Mouse (Mus musculus) forebrain, postnatal 0 days (tissue): ENCODE results near the gene Dap. TPM values are rescaled to one million over a fixed set of nuclear protein-coding genes. Genes with fewer than 3 reads are reported as not detected.

Source experiments
- ATAC-seq: fragments of 200-750 bp; cut with Nextera tagmentation; 2 replicates; pipeline ENCODE4 v1.8.0; 2017; ENCODE audit warnings: mild to moderate bottlenecking, moderate library complexity
- DNase-seq: peaks from one replicate; pipeline ENCODE4 v3.0.0-alpha.2; 2015
- H3K27ac ChIP-seq: fragments of 300-500 bp; sonication (generic); 2 replicates; pipeline ENCODE4 v1.5.1; 2014; ENCODE audit warnings: low read depth, mild to moderate bottlenecking, antibody characterized with exemption, low read length, moderate library complexity, mixed read lengths
- H3K27me3 ChIP-seq: fragments of 300-500 bp; sonication (generic); 2 replicates; pipeline ENCODE4 v1.6.1; 2014; ENCODE audit warnings: mild to moderate bottlenecking, low read length, mixed read lengths; ENCODE audit not compliant: insufficient read depth
- H3K36me3 ChIP-seq: fragments of 300-500 bp; sonication (generic); 2 replicates; pipeline ENCODE4 v1.6.1; 2014; ENCODE audit warnings: mild to moderate bottlenecking, moderate library complexity; ENCODE audit not compliant: insufficient read depth
- H3K4me1 ChIP-seq: fragments of 300-500 bp; sonication (generic); 2 replicates; pipeline ENCODE4 v1.6.1; 2014; ENCODE audit warnings: antibody characterized with exemption; ENCODE audit not compliant: insufficient read depth
- H3K4me2 ChIP-seq: fragments of 300-500 bp; sonication (generic); 2 replicates; pipeline ENCODE4 v1.6.1; 2014; ENCODE audit warnings: low read depth, mild to moderate bottlenecking, moderate library complexity
- H3K4me3 ChIP-seq: fragments of 300-500 bp; sonication (generic); 2 replicates; pipeline ENCODE4 v1.5.1; 2014; ENCODE audit warnings: low read depth, low read length, mixed read lengths
- H3K9ac ChIP-seq: fragments of 300-500 bp; sonication (generic); 2 replicates; pipeline ENCODE4 v1.6.1; 2014; ENCODE audit warnings: mild to moderate bottlenecking
- H3K9me3 ChIP-seq: fragments of 300-500 bp; sonication (generic); 2 replicates; pipeline ENCODE4 v1.6.1; 2016; ENCODE audit warnings: low read length
- CTCF ChIP-seq: sonication (generic); IDR thresholded peaks from 2 replicates; pipeline ENCODE4 v1.5.1; 2016; ENCODE audit warnings: antibody characterized with exemption, control low read depth, low read depth
- WGBS: fragments of 180-500 bp; shearing (Covaris S2); extraction: QIAGEN DNeasy Blood & Tissue Kit; methylation state at CpG from one replicate; pipeline ENCODE4 v1.1.7; 2014; 5-methylcytosine and 5-hydroxymethylcytosine counted together
- polyA plus RNA-seq: library from polyadenylated mRNA; unstranded; fragments of >200 nt; fragmentation: Nextera tagmentation; extraction: Ambion mirVana; gene quantifications from 2 replicates; pipeline ENCODE4 v1.2.1, GENCODE M21; 2015
- total RNA-seq: library from RNA; depleted of rRNA; stranded (reverse); fragments of >200 nt; gene quantifications from 2 replicates; pipeline ENCODE4 v1.2.3, GENCODE M21; 2014

Dap gene
- total and polyA plus RNA-seq, 2 experiments from 2014 or later, result 16.1 to 22.6 TPM

GRCm38 (mm10) chr15:31299258-31299917 is 75.3 kb downstream of the Dap start:
- Histone ChIP-seq H3K27ac (no peak overlapping the region), H3K27me3 (0 out of 2 replicates have a peak, but pooled peaks cover 2% of the 10 kb centered on the region), H3K9me3 (no peaks in the 10 kb centered on the region), H3K9ac (no peak overlapping the region), H3K4me2 (no peak overlapping the region), H3K36me3 (no peaks in the 10 kb centered on the region), H3K4me3 (no peak overlapping the region), H3K4me1 (peaks cover 7% of the 10 kb centered on the region; the same call in 1 of the 2 replicates)
- no peak for TF ChIP-seq CTCF
- peak; percentile 20 for DNase-seq
- no peak for ATAC-seq
- WGBS, result 55% methylated on average over 6 of the region's 6 CpGs

- peaks cover 4% of the 10 kb centered on the region; the same call in 1 of the 2 replicates for H3K4me1 ChIP-seq
- no peaks in the 10 kb centered on the region for H3K9me3 ChIP-seq
These were observed 78.3 kb downstream of the Dap start for GRCm38 (mm10) chr15:31302293-31302990.

GRCm38 (mm10) chr15:31304302-31304701 is 80.2 kb downstream of the Dap start:
- Histone ChIP-seq H3K27ac (no peak overlapping the region), H3K9me3 (no peaks in the 10 kb centered on the region), H3K9ac (no peak overlapping the region), H3K36me3 (no peaks in the 10 kb centered on the region), H3K4me2 (no peak overlapping the region), H3K27me3 (no peaks in the 10 kb centered on the region), H3K4me1 (no peaks in the 10 kb centered on the region), H3K4me3 (no peak overlapping the region)
- TF ChIP-seq CTCF, result no peak
- WGBS, result 77% methylated on average over 3 of the region's 3 CpGs
- ATAC-seq (no peak), DNase-seq (no peak)

More at GRCm38 (mm10) chr15:31302293-31302990, 78.3 kb downstream of the Dap start:
- no peak for ATAC-seq
- no peak for DNase-seq
- TF ChIP-seq CTCF, result no peak
- H3K4me3 ChIP-seq, result no peak overlapping the region
- whole genome bisulfite sequencing, result 61% methylated on average over 12 of the region's 12 CpGs
- no peaks in the 10 kb centered on the region for H3K27me3 ChIP-seq
- H3K36me3 ChIP-seq, result no peaks in the 10 kb centered on the region
- H3K4me2 ChIP-seq, result no peak overlapping the region
- H3K9ac ChIP-seq, result no peak overlapping the region
- no peak overlapping the region for H3K27ac ChIP-seq

GRCm38 (mm10) chr15:31305181-31305580 is 81.1 kb downstream of the Dap start:
- no peaks in the 10 kb centered on the region for H3K9me3 ChIP-seq
- WGBS, result 54% methylated on average over 6 of the region's 6 CpGs
- no peak overlapping the region for H3K27ac ChIP-seq
- no peaks in the 10 kb centered on the region for H3K36me3 ChIP-seq
- H3K27me3 ChIP-seq, result no peaks in the 10 kb centered on the region
- H3K4me1 ChIP-seq, result no peaks in the 10 kb centered on the region
- H3K4me2 ChIP-seq, result no peak overlapping the region
- DNase-seq, result no peak
- TF ChIP-seq CTCF, result no peak
- no peak overlapping the region for H3K9ac ChIP-seq
- no peak overlapping the region for H3K4me3 ChIP-seq
- no peak for ATAC-seq

- no peaks in the 10 kb centered on the region for H3K27me3 ChIP-seq
- 89% methylated on average over 4 of the region's 4 CpGs for WGBS
- H3K27ac ChIP-seq, result no peak overlapping the region
- H3K9me3 ChIP-seq, result no peaks in the 10 kb centered on the region
- DNase-seq (no peak), ATAC-seq (no peak)
- H3K36me3 ChIP-seq, result no peaks in the 10 kb centered on the region
- H3K4me3 ChIP-seq, result no peak overlapping the region
- H3K4me1 ChIP-seq, result no peaks in the 10 kb centered on the region
- no peak overlapping the region for H3K9ac ChIP-seq
- no peak overlapping the region for H3K4me2 ChIP-seq
- no peak for TF ChIP-seq CTCF
These were observed 82.6 kb downstream of the Dap start for GRCm38 (mm10) chr15:31306726-31307125.

- DNase-seq, result no peak
- Histone ChIP-seq H3K4me1 (no peaks in the 10 kb centered on the region), H3K4me3 (no peak overlapping the region), H3K4me2 (no peak overlapping the region), H3K36me3 (no peaks in the 10 kb centered on the region), H3K27me3 (no peaks in the 10 kb centered on the region), H3K27ac (no peak overlapping the region), H3K9me3 (no peaks in the 10 kb centered on the region), H3K9ac (no peak overlapping the region)
- WGBS, result 76% methylated on average over 15 of the region's 15 CpGs
- peak; percentile 36; the same call in 1 of the 2 replicates for TF ChIP-seq CTCF
- no peak for ATAC-seq
These were observed 85.4 kb downstream of the Dap start for GRCm38 (mm10) chr15:31309526-31309925.

- TF ChIP-seq CTCF, result no peak
- ATAC-seq, result no peak
These were observed 87.9 kb downstream of the Dap start for GRCm38 (mm10) chr15:31312001-31312400.

More at GRCm38 (mm10) chr15:31312001-31312400, 87.9 kb downstream of the Dap start:
- no peaks in the 10 kb centered on the region for H3K27me3 ChIP-seq
- DNase-seq, result no peak
- no peak overlapping the region for H3K4me2 ChIP-seq
- no peak overlapping the region for H3K27ac ChIP-seq
- no peaks in the 10 kb centered on the region for H3K36me3 ChIP-seq
- 77% methylated on average over 2 of the region's 2 CpGs for WGBS
- H3K4me3 ChIP-seq, result no peak overlapping the region
- no peaks in the 10 kb centered on the region for H3K9me3 ChIP-seq
- H3K9ac ChIP-seq, result no peak overlapping the region
- no peaks in the 10 kb centered on the region for H3K4me1 ChIP-seq
